Mouse (Mus musculus) heart, adult 8-10 months (tissue): ENCODE data around the gene Idh3b. TPM values are rescaled to one million over a fixed set of nuclear protein-coding genes. Genes with fewer than 3 reads are reported as not detected.

Experiments
- DNase-seq: peaks from one replicate; pipeline ENCODE4 v3.0.0; 2022; ENCODE audit warnings: low spot score
- total RNA-seq, 4 experiments: library from RNA; stranded (reverse); gene quantifications; 2 replicates each; pipeline ENCODE4 v1.2.4; 2022

Idh3b gene
- total RNA-seq, 4 experiments from 2014 or later = 719 to 848 (median 777) TPM

DNA sequence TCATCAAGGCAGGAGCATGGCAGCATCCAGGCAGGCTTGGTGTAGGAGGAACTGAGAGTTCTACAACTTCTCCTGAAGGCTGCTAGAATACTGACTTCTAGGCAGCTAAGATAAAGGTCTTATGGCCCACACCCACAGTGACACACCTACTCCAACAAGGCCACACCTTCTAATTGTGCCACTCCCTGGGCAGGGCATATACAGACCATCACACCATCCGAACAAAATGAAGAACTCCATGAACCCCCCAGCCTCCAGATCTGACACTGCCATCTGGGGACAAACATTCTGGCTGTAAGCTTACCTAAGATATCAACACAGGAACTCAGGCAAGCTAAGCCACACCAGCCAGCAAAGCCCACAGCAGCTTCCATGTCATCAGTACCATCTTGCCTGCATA, 18.8 kb downstream of the Idh3b start:
- DNase-seq = no peak

DNA sequence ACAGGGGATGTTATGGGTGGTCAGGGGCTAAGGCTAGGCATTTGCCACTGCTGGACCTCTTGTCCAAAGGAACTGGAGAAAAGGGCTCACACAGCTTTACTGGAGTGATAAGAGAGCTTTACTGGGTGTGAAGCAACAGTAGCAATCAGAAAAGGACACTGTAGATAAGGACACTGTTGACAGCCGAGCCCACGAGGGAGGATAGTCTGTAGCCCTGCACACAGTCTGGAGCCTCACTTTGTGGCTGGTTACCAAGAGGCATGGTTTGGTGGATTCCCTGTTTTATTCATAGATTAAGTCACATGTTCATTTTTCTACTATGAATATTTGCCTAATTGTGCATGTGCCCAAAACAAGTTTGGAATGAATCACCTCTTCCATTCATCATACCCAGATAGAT, 21.9 kb downstream of the Idh3b start:
- DNase-seq = no peak

- DNase-seq = no peak
Measured at GRCm38 (mm10) chr2:130261914-130262313, 22.4 kb downstream of the Idh3b start.

DNA sequence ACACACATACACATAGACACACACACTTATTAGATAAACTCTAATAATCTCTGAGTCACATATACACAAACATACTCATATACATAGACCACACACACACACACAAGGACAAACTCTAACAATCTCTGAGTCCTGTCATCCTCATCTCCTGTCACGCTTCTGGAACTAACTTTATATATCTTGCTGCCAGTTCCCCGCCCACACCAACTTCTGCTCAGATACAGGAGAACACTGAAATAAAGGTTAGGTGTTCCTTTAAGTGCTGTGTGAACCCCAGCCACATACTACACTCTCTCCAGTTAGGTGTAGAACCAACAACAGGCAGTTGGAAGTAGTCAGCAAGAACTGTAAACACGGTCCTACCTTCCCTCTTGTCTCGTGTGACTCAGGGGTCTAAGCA, 23.5 kb downstream of the Idh3b start:
- DNase-seq = no peak

GRCm38 (mm10) chr2:130256762-130257161, 27.6 kb downstream of the Idh3b start:
- DNase-seq = no peak

DNA sequence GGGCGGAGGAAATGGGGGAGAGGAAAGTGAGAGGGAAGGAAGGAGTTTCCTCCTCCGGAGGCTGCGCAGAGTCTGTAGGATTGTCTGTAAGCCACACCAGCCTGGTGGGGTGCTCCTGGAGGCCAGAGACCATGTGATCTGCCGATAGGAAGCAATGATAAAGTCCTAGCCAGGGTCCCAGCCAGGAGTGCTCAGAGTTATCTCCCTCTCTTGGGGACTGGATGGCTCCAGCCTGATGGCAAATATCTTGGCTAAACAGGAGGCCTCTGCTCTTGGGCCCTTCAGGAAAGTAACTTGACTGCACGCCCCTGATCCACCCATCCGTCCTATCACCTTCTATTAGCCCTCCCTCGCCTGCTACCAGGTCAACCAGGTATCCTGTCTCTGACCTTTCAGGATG, 36.1 kb downstream of the Idh3b start:
- DNase-seq = no peak

- DNase-seq = peak; percentile 14
Measured at GRCm38 (mm10) chr2:130246912-130247311, 37.4 kb downstream of the Idh3b start.

Other genes with a start within 250 kb of the Idh3b start
- gene Tgm6, start 172.1 kb downstream of the Idh3b start, total RNA-seq = not detected
- 100 to 1,000 TPM; 111 to 128 (median 122) TPM for gene Snrpb, start 105.1 kb downstream of the Idh3b start, total RNA-seq
- gene Tmc2, start 89.4 kb downstream of the Idh3b start, total RNA-seq = not detected
- 10 to 100 TPM; 25.5 to 44.1 (median 28.0) TPM for gene Nop56, start 10.1 kb downstream of the Idh3b start, total RNA-seq
- under 1 TPM; 0.20 to 0.78 (median 0.58) TPM for gene Ebf4, start 10.6 kb upstream of the Idh3b start, total RNA-seq
- 1 to 10 TPM; 2.6 to 5.2 (median 3.8) TPM for gene Cpxm1, start 113.0 kb upstream of the Idh3b start, total RNA-seq
- gene Gm28372, start 120.7 kb upstream of the Idh3b start, total RNA-seq = not detected
- gene 1700020A23Rik, start 120.7 kb upstream of the Idh3b start, total RNA-seq = not detected
- gene Tmem239, start 121.9 kb upstream of the Idh3b start, total RNA-seq = not detected
- 10 to 100 TPM; 21.6 to 28.9 (median 24.7) TPM for gene Vps16, start 139.8 kb upstream of the Idh3b start, total RNA-seq
- gene Pced1a, start 140.2 kb upstream of the Idh3b start, total RNA-seq = 1 to 10 TPM; 6.1 to 7.2 (median 6.5) TPM
- gene Ptpra, start 165.7 kb upstream of the Idh3b start, total RNA-seq = 10 to 100 TPM; 44.2 to 48.0 (median 46.4) TPM